Mouse (Mus musculus) stomach, postnatal 0 days (tissue): ENCODE results near the gene Ptpn11. TPM values are rescaled to one million over a fixed set of nuclear protein-coding genes. Genes with fewer than 3 reads are reported as not detected.

Experiments
- ATAC-seq: fragments of 200-750 bp; cut with Nextera tagmentation; 2 replicates; pipeline ENCODE4 v1.8.0; 2017; ENCODE audit not compliant: low FRiP score, low TSS enrichment
- DNase-seq: peaks from one replicate; pipeline ENCODE4 v3.0.0-alpha.2; 2016; ENCODE audit warnings: low spot score
- H3K27ac ChIP-seq: fragments of 300-500 bp; sonication (generic); replicated peaks from 2 replicates; pipeline ENCODE4 v1.5.1; 2014; ENCODE audit warnings: mild to moderate bottlenecking, control low read depth
- H3K27me3 ChIP-seq: fragments of 300-500 bp; sonication (generic); 2 replicates; pipeline ENCODE4 v1.6.1; 2014; ENCODE audit warnings: low read length; ENCODE audit not compliant: control insufficient read depth, insufficient read depth
- H3K36me3 ChIP-seq: fragments of 300-500 bp; sonication (generic); 2 replicates; pipeline ENCODE4 v1.6.1; 2014; ENCODE audit warnings: low read length, mixed read lengths; ENCODE audit not compliant: control insufficient read depth, insufficient read depth
- H3K4me1 ChIP-seq: fragments of 300-500 bp; sonication (generic); replicated peaks from 2 replicates; pipeline ENCODE4 v1.6.1; 2014; ENCODE audit warnings: antibody characterized with exemption; ENCODE audit not compliant: control insufficient read depth, insufficient read depth
- H3K4me2 ChIP-seq: fragments of 300-500 bp; sonication (generic); replicated peaks from 2 replicates; pipeline ENCODE4 v1.6.1; 2014; ENCODE audit warnings: low read depth, mild to moderate bottlenecking, control low read depth, moderate library complexity
- H3K4me3 ChIP-seq: fragments of 300-500 bp; sonication (generic); 2 replicates; pipeline ENCODE4 v1.5.1; 2014; ENCODE audit warnings: low read depth, low read length, control low read depth
- H3K9ac ChIP-seq: fragments of 300-500 bp; sonication (generic); 2 replicates; pipeline ENCODE4 v1.6.1; 2014; ENCODE audit warnings: mild to moderate bottlenecking, low read length, control low read depth, mixed read lengths
- H3K9me3 ChIP-seq: fragments of 300-500 bp; sonication (generic); 2 replicates; pipeline ENCODE4 v1.6.1; 2016; ENCODE audit warnings: low read length; ENCODE audit not compliant: control insufficient read depth
- CTCF ChIP-seq: IDR thresholded peaks from 2 replicates; pipeline ENCODE4 v1.5.1; 2016; ENCODE audit warnings: antibody characterized with exemption, low read depth, mild to moderate bottlenecking, moderate library complexity
- EP300 ChIP-seq: optimal IDR thresholded peaks from 2 replicates; pipeline ENCODE3; 2016; ENCODE audit warnings: antibody characterized with exemption
- WGBS: fragments of 180-500 bp; shearing (Covaris S2); extraction: QIAGEN DNeasy Blood & Tissue Kit; methylation state at CpG from one replicate; pipeline ENCODE4 v1.1.7; 2014; 5-methylcytosine and 5-hydroxymethylcytosine counted together
- polyA plus RNA-seq: library from polyadenylated mRNA; unstranded; fragments of >200 nt; fragmentation: Nextera tagmentation; extraction: Ambion mirVana; gene quantifications from 2 replicates; pipeline ENCODE4 v1.2.1, GENCODE M21; 2015

Gene Ptpn11
- polyA plus RNA-seq = 11.8 and 15.0 TPM in 2 replicates

DNA sequence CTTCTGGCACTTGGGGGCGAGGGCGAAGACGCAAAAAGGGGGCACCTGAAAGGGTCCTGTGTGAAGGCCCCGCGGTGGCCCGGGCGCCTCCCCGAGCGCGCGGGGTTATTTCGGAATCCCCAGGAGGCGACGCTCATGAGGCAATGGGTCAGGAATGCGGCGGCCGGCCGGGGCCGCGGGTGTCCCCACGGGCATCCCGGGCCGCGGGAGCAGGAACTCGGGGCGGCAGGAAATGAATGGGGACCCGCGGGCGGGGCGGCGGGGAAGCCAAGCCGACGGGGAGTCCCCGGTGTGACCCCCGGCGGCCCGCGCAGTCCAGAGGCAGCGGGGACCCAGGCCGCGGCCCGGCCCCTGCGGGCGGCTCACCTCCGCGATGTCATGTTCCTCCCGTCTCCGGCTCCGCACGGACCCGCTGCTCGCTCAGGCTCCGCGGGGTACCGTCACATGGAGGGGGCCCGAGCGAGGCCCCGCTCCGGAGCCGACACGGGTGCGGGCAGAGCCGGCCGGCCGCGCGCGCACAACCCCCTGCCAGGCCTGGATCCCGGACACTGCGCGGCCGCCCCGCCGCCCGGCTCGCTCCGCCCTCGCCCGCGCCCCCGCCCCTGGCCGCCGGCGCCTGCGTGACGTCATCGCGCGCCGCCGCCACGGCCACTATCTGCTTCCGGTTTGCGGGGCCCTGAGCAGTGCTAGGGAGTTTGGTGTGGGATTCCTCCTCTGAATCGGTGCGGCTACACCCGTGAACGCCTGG, at the start of gene Ptpn11:
TSS of gene Ptpn11 (minus strand) at position 562 of the 748 bp plus-strand sequence.
- Histone ChIP-seq H3K27me3 (no peaks in the 10 kb centered on the region), H3K36me3 (no peaks in the 10 kb centered on the region), H3K9me3 (no peaks in the 10 kb centered on the region), H3K4me2 (peak within 1 kb of the TSS; percentile 87), H3K9ac (peak within 1 kb of the TSS; percentile 89), H3K27ac (peak within 1 kb of the TSS; percentile 90), H3K4me1 (peaks cover 2% of the 10 kb centered on the region), H3K4me3 (peak within 1 kb of the TSS; percentile 95)
- DNase-seq = peak; percentile 90
- ATAC-seq = peak; percentile 92
- WGBS = under 1% methylated on average over 82 of the region's 98 CpGs
- TF ChIP-seq EP300 = no peak
- peak; percentile 7; the same call in 1 of the 2 replicates for TF ChIP-seq CTCF

DNA sequence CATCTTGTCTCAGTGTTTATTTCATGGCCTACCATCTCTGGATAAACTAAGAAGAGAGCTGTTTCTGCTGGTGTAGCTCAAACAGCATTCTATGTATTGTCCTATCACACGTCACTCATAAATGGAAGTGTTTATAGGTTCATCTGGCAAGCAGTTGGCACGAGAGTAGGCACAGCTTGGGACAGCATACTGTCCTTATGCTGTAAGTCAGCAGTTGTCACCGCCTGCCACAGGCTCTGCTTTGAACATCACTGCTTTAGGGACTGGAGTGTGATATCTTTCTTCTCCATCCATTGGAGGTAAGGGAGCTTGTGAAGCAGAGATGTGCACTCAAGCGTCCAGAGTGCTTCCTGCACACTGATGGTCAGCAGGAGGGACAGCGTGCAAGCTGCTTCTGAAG, 48.6 kb upstream of the Ptpn11 start:
- H3K9ac ChIP-seq = no peak overlapping the region
- no peak overlapping the region for H3K4me3 ChIP-seq
- H3K36me3 ChIP-seq = no peaks in the 10 kb centered on the region
- no peak for DNase-seq
- H3K4me2 ChIP-seq = no peak overlapping the region
- no peaks in the 10 kb centered on the region for H3K9me3 ChIP-seq
- H3K4me1 ChIP-seq = no peaks in the 10 kb centered on the region
- whole genome bisulfite sequencing = 80% methylated on average over 5 of the region's 5 CpGs
- TF ChIP-seq CTCF (no peak), EP300 (no peak)
- H3K27ac ChIP-seq = no peak overlapping the region
- ATAC-seq = no peak
- H3K27me3 ChIP-seq = no peaks in the 10 kb centered on the region

DNA sequence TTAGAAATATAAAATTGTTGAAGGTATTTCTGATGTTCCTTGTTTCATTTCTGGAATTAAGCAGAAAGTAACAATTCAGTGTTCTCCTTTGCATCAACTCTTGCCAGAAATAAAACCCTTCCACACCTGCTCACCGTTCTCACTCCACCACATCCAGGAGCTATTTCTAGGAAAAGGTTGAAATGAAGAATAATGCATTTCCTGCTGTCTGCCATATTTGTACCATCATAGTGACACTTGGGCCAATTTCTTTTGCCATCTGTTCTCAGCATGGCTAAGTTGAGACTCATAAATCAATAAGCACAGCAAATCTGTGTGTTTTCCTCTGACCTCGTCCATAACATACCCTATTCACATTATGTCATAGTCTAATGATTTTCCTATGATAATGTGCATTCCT, 47.0 kb upstream of the Ptpn11 start:
- no peaks in the 10 kb centered on the region for H3K36me3 ChIP-seq
- no peak overlapping the region for H3K9ac ChIP-seq
- H3K4me2 ChIP-seq = no peak overlapping the region
- no peak overlapping the region for H3K27ac ChIP-seq
- ATAC-seq = no peak
- H3K9me3 ChIP-seq = no peaks in the 10 kb centered on the region
- WGBS = 64% methylated on average over 2 of the region's 2 CpGs
- H3K4me3 ChIP-seq = no peak overlapping the region
- no peaks in the 10 kb centered on the region for H3K27me3 ChIP-seq
- TF ChIP-seq EP300 (no peak), CTCF (no peak)
- no peak for DNase-seq
- H3K4me1 ChIP-seq = no peaks in the 10 kb centered on the region

DNA sequence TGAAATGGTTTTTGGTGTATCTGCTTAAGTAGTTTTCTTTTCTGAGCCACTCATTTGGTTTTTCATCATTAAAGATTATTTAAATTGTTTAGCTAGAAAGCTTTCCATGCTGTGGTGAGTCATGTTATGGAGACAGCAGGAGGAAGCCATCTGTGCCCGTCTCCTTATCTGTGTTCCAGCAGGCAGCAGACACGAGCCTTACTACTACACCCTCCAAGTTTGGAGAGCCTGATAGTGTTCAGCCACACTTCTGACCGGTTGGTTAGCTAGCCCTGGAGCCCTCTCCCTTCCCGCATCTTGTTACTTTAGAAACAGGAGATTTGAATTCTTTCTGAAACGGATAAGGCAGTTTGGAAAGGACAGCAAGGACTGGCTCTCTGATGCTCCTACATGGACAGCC, 45.0 kb upstream of the Ptpn11 start:
- H3K4me1 ChIP-seq = no peaks in the 10 kb centered on the region
- H3K9me3 ChIP-seq = no peaks in the 10 kb centered on the region
- DNase-seq (no peak), ATAC-seq (no peak)
- H3K27me3 ChIP-seq = no peaks in the 10 kb centered on the region
- H3K36me3 ChIP-seq = no peaks in the 10 kb centered on the region
- H3K4me2 ChIP-seq = no peak overlapping the region
- H3K9ac ChIP-seq = no peak overlapping the region
- WGBS = 57% methylated on average over 5 of the region's 5 CpGs
- H3K4me3 ChIP-seq = no peak overlapping the region
- no peak overlapping the region for H3K27ac ChIP-seq
- no peak for TF ChIP-seq EP300
- no peak for TF ChIP-seq CTCF

DNA sequence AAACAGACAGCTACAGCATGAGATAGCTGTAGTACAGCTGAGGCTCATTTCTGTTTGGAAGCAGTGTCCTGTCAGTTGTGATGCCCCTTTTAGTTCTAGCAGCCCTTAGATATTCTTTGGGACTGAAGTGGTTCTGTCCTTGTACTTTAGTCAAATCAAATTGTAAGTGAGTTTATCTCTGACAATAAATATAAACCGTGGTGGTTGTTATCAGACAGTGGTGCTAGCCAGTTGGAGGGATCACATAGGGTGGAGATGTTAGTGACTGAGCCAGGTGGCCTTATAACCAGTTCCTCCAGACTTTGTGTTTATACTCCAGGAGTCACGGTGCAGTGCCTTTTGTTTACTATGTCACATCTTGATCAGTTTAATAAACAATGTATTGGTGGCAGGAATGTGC, 42.5 kb upstream of the Ptpn11 start:
- H3K4me3 ChIP-seq = no peak overlapping the region
- WGBS = 40% methylated on average over 2 of the region's 2 CpGs

DNA sequence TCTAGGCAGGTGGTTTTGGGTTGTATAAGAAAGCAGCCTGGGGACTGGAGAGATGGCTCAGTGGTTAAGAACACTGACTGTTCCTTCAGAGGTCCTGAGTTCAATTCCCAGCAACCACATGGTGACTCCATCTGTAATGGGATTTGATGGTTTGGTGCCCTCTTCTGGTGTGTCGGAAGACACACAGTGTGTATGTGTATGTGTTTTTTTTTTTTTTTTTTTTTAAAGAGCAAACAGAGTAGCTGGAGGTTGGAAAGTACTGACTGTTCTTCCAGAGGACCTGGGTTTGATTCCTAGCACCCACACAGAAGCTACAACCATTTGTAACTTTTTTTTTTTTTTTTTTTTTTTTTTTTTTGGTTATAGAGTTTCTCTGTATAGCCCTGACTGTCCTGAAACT, 41.6 kb upstream of the Ptpn11 start:
- Histone ChIP-seq H3K9me3 (no peaks in the 10 kb centered on the region), H3K36me3 (no peaks in the 10 kb centered on the region), H3K4me1 (no peaks in the 10 kb centered on the region), H3K27me3 (no peaks in the 10 kb centered on the region), H3K4me2 (no peak overlapping the region), H3K4me3 (no peak overlapping the region), H3K27ac (no peak overlapping the region), H3K9ac (no peak overlapping the region)
- no peak for DNase-seq
- no peak for ATAC-seq
- WGBS = 93% methylated on average over 1 of the region's 1 CpGs
- no peak for TF ChIP-seq CTCF
- TF ChIP-seq EP300 = no peak

More for the DNA sequence above, 42.5 kb upstream of the Ptpn11 start:
- Histone ChIP-seq H3K27me3 (no peaks in the 10 kb centered on the region), H3K9me3 (no peaks in the 10 kb centered on the region), H3K4me2 (no peak overlapping the region), H3K4me1 (no peaks in the 10 kb centered on the region), H3K9ac (no peak overlapping the region), H3K36me3 (no peaks in the 10 kb centered on the region), H3K27ac (no peak overlapping the region)
- TF ChIP-seq EP300 (no peak), CTCF (no peak)
- ATAC-seq (no peak), DNase-seq (no peak)
